Mouse (Mus musculus) layer of hippocampus, postnatal 14 days (tissue): ENCODE measurements around the gene Ccdc13. TPM values are rescaled to one million over a fixed set of nuclear protein-coding genes. Genes with fewer than 3 reads are reported as not detected.

Experiments
- DNase-seq, 2 experiments: peaks; one replicate each; pipeline ENCODE4 v3.0.0; 2021 to 2022; ENCODE audit warnings: low spot score in 2 of 2, mixed read lengths in 1 of 2
- total RNA-seq, 2 experiments: library from RNA; stranded (reverse); gene quantifications; 2 replicates each; pipeline ENCODE4 v1.2.3; 2021

The Ccdc13 gene
- total RNA-seq, 2 experiments from 2014 or later, result 8.3 to 9.4 TPM

DNA sequence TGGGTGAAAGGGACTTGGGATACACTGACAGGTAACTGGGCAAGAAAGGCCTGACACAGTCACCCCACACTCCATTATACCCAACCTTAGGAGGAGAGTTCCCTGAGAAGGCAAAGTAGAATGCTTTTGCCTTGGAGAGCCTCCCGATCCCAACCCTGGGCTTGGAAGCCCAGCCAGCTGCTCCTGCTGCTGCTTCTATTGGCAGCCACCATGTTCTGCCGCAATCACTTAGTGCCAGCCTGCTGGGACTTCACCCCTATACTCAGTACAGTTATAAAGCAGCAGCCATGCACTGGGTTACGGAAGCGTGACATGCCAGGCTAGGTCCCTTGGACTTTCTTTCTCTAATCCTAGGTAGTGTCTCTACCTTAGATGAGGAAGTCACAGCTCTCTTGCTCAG is 7.9 kb upstream of the Ccdc13 start:
- no peak for DNase-seq

DNA sequence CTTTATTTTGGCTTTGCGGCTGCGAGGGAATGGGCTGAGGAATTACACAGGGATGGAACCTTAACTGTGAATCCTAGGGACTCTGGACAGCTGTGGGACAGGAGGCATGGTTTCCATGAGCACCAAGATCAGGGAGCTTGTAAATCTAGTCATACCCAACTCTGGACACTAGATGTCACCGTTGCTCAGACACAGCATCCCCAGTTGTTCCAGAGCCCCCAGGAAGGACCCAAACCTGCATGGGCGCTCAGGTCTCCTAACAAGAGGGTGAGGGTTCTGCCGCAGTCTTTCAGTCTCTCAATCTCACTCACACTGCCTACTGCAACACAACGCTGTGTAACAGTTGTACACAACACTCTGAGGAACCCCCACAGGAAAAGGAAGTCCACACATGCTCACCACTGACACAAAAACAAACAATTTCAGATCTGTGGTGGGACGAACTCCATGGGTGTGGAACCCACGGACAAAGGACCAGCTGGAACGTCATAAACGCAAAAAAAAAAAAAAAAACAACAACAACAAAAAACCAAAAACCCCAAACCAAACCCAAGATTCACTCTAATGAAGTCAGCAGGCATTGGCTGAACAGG is 7.4 kb upstream of the Ccdc13 start:
- no peak for DNase-seq

GRCm38 (mm10) chr9:121842914-121843313 is 3.7 kb upstream of the Ccdc13 start:
- no peak for DNase-seq

- no peak for DNase-seq
Observed at GRCm38 (mm10) chr9:121839622-121839965, 333 bp upstream of the Ccdc13 start.

GRCm38 (mm10) chr9:121838008-121838407 is 1.3 kb downstream of the Ccdc13 start:
- DNase-seq, result no peak

- DNase-seq, result no peak
Observed at GRCm38 (mm10) chr9:121833825-121834224, 5.4 kb downstream of the Ccdc13 start.

DNA sequence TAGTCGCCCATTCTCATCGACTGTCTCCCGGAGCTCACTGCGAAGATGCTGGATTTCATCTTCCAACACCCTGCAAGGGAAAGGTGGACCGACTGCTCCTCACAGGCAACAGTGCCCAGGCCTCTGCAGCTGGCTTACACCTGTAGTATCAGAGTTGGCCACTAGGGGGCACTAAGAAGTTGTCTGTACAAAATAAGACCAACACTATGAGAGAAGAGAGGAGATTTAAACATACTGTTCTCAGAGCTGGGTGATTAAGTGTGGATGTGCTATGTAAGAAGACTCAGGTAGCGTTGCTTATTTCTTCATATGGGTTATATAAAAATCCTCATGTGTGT is 8.3 kb downstream of the Ccdc13 start:
- peak; percentile 81 to 86 for DNase-seq

DNA sequence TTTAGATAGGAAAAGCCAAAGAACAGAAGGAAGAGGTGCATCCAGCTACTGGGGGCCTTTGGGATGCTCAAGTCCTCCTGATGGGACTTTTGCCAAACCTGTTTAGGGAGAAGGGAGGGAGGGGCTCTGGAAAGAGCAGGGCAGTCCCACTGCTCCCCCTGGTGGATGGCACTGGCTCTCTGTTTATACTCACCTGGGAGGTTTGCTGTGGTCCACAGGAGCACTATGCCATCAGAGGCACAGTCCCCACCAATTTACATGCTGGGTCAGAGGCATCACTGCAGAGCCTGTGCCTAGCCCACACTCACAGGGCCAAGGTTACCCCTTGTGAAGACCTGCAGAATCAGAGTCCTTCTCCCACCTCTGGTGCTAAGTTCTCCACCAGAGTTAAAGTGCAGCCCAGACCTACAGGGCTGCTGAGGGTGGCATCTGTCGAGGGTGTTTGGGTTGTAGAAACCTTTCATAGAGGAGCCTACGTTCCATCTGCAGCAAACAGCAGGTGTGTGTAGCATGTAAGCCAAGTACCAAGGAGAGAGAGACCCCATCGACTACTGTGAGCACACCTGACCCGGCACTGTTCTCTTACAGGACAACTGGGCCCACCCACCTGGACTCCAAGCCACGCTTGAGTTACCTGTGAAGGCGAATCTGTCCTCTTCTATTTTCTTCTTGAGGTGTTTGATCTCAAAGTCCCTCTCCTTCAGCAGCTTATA is 8.9 kb downstream of the Ccdc13 start:
- DNase-seq, result peak in 1 of 2 experiments; percentile 42

- DNase-seq, result no peak
Observed at GRCm38 (mm10) chr9:121829270-121829992, 9.8 kb downstream of the Ccdc13 start.

DNA sequence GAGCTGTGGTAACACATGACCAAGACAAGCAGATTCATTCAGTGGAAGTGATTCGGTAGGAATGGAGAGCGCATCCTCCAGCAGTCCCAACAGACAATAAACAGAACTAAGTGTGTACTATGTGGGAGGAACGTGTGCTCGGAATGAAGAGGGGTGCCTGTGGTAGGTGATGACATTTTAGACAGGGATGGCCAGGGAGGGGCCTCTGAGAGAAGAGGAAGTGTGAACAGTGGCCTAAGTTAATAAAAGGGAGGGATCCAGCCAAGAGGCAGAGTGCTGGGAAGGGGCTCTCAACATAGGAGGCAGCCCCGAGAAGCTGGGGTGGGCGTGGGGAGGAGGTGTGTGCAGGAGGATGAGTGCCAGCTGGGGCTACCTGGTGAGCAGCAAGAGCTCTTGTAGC is 10.9 kb downstream of the Ccdc13 start:
- no peak for DNase-seq

- DNase-seq, result no peak
Observed at GRCm38 (mm10) chr9:121826356-121826755, 12.9 kb downstream of the Ccdc13 start.

- no peak for DNase-seq
Observed at GRCm38 (mm10) chr9:121823991-121824390, 15.3 kb downstream of the Ccdc13 start.

- no peak for DNase-seq
Observed at GRCm38 (mm10) chr9:121823051-121823450, 16.2 kb downstream of the Ccdc13 start.

- DNase-seq, result peak; percentile 64 to 72
Observed at GRCm38 (mm10) chr9:121822585-121822991, 16.7 kb downstream of the Ccdc13 start.

DNA sequence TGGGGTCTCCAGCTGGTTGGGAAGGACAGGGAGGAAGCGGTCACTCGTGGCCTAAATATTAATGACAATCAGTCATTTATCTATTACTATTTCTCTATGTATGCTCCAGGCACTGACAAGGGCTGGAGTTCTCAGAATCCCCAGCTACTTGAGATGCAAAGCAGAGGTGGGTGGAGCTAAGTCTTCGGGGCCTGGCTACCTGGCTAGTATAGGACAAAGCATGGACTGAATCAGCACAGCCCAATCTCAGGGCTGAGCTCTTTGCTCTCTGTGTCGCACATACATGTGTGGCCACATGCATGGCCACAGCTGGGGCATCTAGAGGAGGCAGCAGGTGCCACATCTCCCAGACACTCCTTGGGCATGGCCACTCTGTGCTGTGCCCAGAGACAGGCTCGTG is 18.5 kb downstream of the Ccdc13 start:
- DNase-seq, result no peak

- DNase-seq, result no peak
Observed at GRCm38 (mm10) chr9:121819771-121820471, 19.3 kb downstream of the Ccdc13 start.

- no peak for DNase-seq
Observed at GRCm38 (mm10) chr9:121819073-121819770, 20.0 kb downstream of the Ccdc13 start.

DNA sequence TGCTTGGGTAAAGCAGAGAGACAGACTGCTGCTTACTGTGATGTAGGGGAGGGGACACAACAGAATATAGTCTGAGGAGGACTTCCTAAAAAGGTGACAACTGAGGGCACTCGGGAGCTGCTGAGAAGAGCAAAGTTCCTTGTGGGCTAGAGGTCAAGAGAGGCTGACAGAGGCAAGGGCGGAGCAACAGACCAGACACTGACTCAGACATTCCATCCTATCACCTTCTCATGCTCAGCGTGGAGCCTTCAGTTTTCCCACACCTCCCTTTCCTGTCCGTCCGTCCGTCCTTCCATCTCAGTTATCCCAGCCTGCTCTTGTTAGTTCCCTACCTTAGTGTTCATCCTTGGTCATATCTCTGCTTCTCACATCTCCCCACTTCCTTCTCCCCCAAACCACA is 24.1 kb downstream of the Ccdc13 start:
- no peak for DNase-seq

- DNase-seq, result peak; percentile 69 to 79
Observed at GRCm38 (mm10) chr9:121810081-121810821, 29.0 kb downstream of the Ccdc13 start.

- DNase-seq, result no peak
Observed at GRCm38 (mm10) chr9:121808511-121808910, 30.8 kb downstream of the Ccdc13 start.

GRCm38 (mm10) chr9:121807947-121808346 is 31.3 kb downstream of the Ccdc13 start:
- peak; percentile 49 to 53 for DNase-seq
